Mouse (Mus musculus): Measurements from ENCODE around the gene Bloc1s4. TPM values are rescaled to one million over a fixed set of nuclear protein-coding genes. Genes with fewer than 3 reads are reported as not detected.
A peak's percentile ranks its signal among the peaks of the same experiment; 100 is the strongest.
"Not testable (repeated sequence)": the region's sequence is repeated elsewhere in the genome, so short reads cannot be mapped to it uniquely, and the experiment has no call there.

The Bloc1s4 gene
- total RNA-seq (2021) = 10 to 100 TPM; 17.3 to 22.5 TPM

- DNase-seq (ENCODE audit: low spot score in 2 of 2) = peak; percentile 95
- intact Hi-C loops (cut with DNase I) = loop anchor here (5.0 to 10.0 kb wide), 3 partner anchors 164 to 764 kb away; no protein-coding TSS in a partner anchor
Observed at GRCm38 (mm10) chr5:36748536-36749061, at the start of gene Bloc1s4. TSS of gene Bloc1s4 (minus strand) at chr5:36748650.

- no peak for DNase-seq (ENCODE audit: low spot score in 2 of 2)
- intact Hi-C loops (cut with DNase I) = no loop called here
Observed at GRCm38 (mm10) chr5:36797291-36797690, 48.8 kb upstream of the Bloc1s4 start.

- intact Hi-C loops (cut with DNase I) = not testable (repeated sequence)
- DNase-seq (ENCODE audit: low spot score in 2 of 2) = peak; percentile 95
Observed at GRCm38 (mm10) chr5:36796296-36797014, 48.0 kb upstream of the Bloc1s4 start, which contains the start of gene Mrfap1. TSS of gene Mrfap1 (minus strand) at chr5:36796772.

GRCm38 (mm10) chr5:36795647-36796295, 47.3 kb upstream of the Bloc1s4 start:
- intact Hi-C loops (cut with DNase I) = not testable (repeated sequence)
- peak; percentile 76 to 84 for DNase-seq (ENCODE audit: low spot score in 2 of 2)

GRCm38 (mm10) chr5:36791861-36792260, 43.4 kb upstream of the Bloc1s4 start:
- DNase-seq (ENCODE audit: low spot score in 2 of 2) = no peak
- intact Hi-C loops (cut with DNase I) = no loop called here

- intact Hi-C loops (cut with DNase I) = no loop called here
- no peak for DNase-seq (ENCODE audit: low spot score in 2 of 2)
Observed at GRCm38 (mm10) chr5:36786052-36786451, 37.6 kb upstream of the Bloc1s4 start.

GRCm38 (mm10) chr5:36779512-36779911, 31.1 kb upstream of the Bloc1s4 start:
- DNase-seq (ENCODE audit: low spot score in 2 of 2) = no peak
- intact Hi-C loops (cut with DNase I) = no loop called here

GRCm38 (mm10) chr5:36778901-36779300, 30.5 kb upstream of the Bloc1s4 start:
- intact Hi-C loops (cut with DNase I) = no loop called here
- no peak for DNase-seq (ENCODE audit: low spot score in 2 of 2)

GRCm38 (mm10) chr5:36777186-36777585, 28.7 kb upstream of the Bloc1s4 start:
- DNase-seq (ENCODE audit: low spot score in 2 of 2) = no peak
- intact Hi-C loops (cut with DNase I) = no loop called here

- intact Hi-C loops (cut with DNase I) = no loop called here
- no peak for DNase-seq (ENCODE audit: low spot score in 2 of 2)
Observed at GRCm38 (mm10) chr5:36776021-36776575, 27.6 kb upstream of the Bloc1s4 start.

- intact Hi-C loops (cut with DNase I) = no loop called here
- DNase-seq (ENCODE audit: low spot score in 2 of 2) = no peak
Observed at GRCm38 (mm10) chr5:36775317-36775716, 26.9 kb upstream of the Bloc1s4 start.

- intact Hi-C loops (cut with DNase I) = no loop called here
- no peak for DNase-seq (ENCODE audit: low spot score in 2 of 2)
Observed at GRCm38 (mm10) chr5:36772586-36772985, 24.1 kb upstream of the Bloc1s4 start.

- intact Hi-C loops (cut with DNase I) = no loop called here
- no peak for DNase-seq (ENCODE audit: low spot score in 2 of 2)
Observed at GRCm38 (mm10) chr5:36769603-36770002, 21.2 kb upstream of the Bloc1s4 start.

- DNase-seq (ENCODE audit: low spot score in 2 of 2) = no peak
- intact Hi-C loops (cut with DNase I) = no loop called here
Observed at GRCm38 (mm10) chr5:36766958-36767703, 18.7 kb upstream of the Bloc1s4 start.

GRCm38 (mm10) chr5:36759848-36760247, 11.4 kb upstream of the Bloc1s4 start:
- no peak for DNase-seq (ENCODE audit: low spot score in 2 of 2)
- intact Hi-C loops (cut with DNase I) = no loop called here

- no peak for DNase-seq (ENCODE audit: low spot score in 2 of 2)
- intact Hi-C loops (cut with DNase I) = no loop called here
Observed at GRCm38 (mm10) chr5:36757033-36757432, 8.6 kb upstream of the Bloc1s4 start.

GRCm38 (mm10) chr5:36750119-36751078, 1.9 kb upstream of the Bloc1s4 start:
- DNase-seq (ENCODE audit: low spot score in 2 of 2) = no peak
- intact Hi-C loops (cut with DNase I) = no loop called here

GRCm38 (mm10) chr5:36747794-36748535, 485 bp downstream of the Bloc1s4 start:
- intact Hi-C loops (cut with DNase I) = loop anchor here (5.0 to 10.0 kb wide), 3 partner anchors 163 to 763 kb away; no protein-coding TSS in a partner anchor

More at GRCm38 (mm10) chr5:36747794-36748535, 485 bp downstream of the Bloc1s4 start:
- no peak for DNase-seq (ENCODE audit: low spot score in 2 of 2)

Measured in left cerebral cortex, postnatal 36 days (tissue).